Mouse (Mus musculus) lung, postnatal 0 days (tissue): ENCODE measurements around the gene Psmd13.

Experiments used
- CTCF ChIP-seq: IDR thresholded peaks from 2 replicates; pipeline ENCODE4 v1.5.1; 2016; ENCODE audit warnings: antibody characterized with exemption, mild to moderate bottlenecking
- EP300 ChIP-seq: IDR thresholded peaks from 2 replicates; pipeline ENCODE4 v1.6.1; 2016; ENCODE audit warnings: antibody characterized with exemption, mild to moderate bottlenecking, control low read depth

- no peak for TF ChIP-seq CTCF
- no peak for TF ChIP-seq EP300
These were observed 62.5 kb downstream of the Psmd13 start for GRCm38 (mm10) chr7:140944236-140944635.
